Mouse (Mus musculus) lung, embryonic 15.5 days (tissue): ENCODE data around the gene Lins1. TPM values are rescaled to one million over a fixed set of nuclear protein-coding genes. Genes with fewer than 3 reads are reported as not detected.

Experiments used
- ATAC-seq: fragments of 200-750 bp; cut with Nextera tagmentation; 2 replicates; pipeline ENCODE4 v1.8.0; 2017; ENCODE audit warnings: moderate number of reproducible peaks, borderline replicate concordance; ENCODE audit not compliant: low FRiP score, low TSS enrichment; ENCODE audit errors: extremely low read depth
- H3K27ac ChIP-seq: fragments of 300-500 bp; sonication (generic); 2 replicates; pipeline ENCODE4 v1.5.1; 2015; ENCODE audit warnings: moderate library complexity, mild to moderate bottlenecking, inconsistent platforms
- H3K27me3 ChIP-seq: fragments of 300-500 bp; sonication (generic); 2 replicates; pipeline ENCODE4 v1.6.1; 2015; ENCODE audit warnings: inconsistent platforms
- H3K36me3 ChIP-seq: fragments of 300-500 bp; sonication (generic); 2 replicates; pipeline ENCODE4 v1.6.1; 2015; ENCODE audit warnings: inconsistent platforms
- H3K4me1 ChIP-seq: fragments of 300-500 bp; sonication (generic); 2 replicates; pipeline ENCODE4 v1.6.1; 2015; ENCODE audit warnings: inconsistent platforms
- H3K4me2 ChIP-seq: fragments of 300-500 bp; sonication (generic); 2 replicates; pipeline ENCODE4 v1.6.1; 2015; ENCODE audit warnings: inconsistent platforms, mild to moderate bottlenecking, moderate library complexity
- H3K4me3 ChIP-seq: fragments of 300-500 bp; sonication (generic); 2 replicates; pipeline ENCODE4 v1.5.1; 2015; ENCODE audit warnings: mild to moderate bottlenecking, inconsistent platforms
- H3K9ac ChIP-seq: fragments of 300-500 bp; sonication (generic); 2 replicates; pipeline ENCODE4 v1.6.1; 2015; ENCODE audit warnings: inconsistent platforms
- H3K9me3 ChIP-seq: fragments of 300-500 bp; sonication (generic); 2 replicates; pipeline ENCODE4 v1.6.1; 2016; ENCODE audit warnings: inconsistent platforms
- WGBS: fragments of 180-500 bp; shearing (Covaris S2); methylation state at CpG from one replicate; pipeline ENCODE4 v1.1.7; 2015; 5-methylcytosine and 5-hydroxymethylcytosine counted together
- polyA plus RNA-seq: library from polyadenylated mRNA; unstranded; fragments of >200 nt; fragmentation: Nextera tagmentation; extraction: Ambion mirVana; gene quantifications from 2 replicates; pipeline ENCODE4 v1.2.1, GENCODE M21; 2015

Lins1 gene
- 16.1 and 17.3 TPM in 2 replicates for polyA plus RNA-seq

GRCm38 (mm10) chr7:66689620-66690360 lies at the start of gene Lins1:
Lins1 (plus strand) TSS chr7:66689889.
- WGBS = under 1% methylated on average over 52 of the region's 52 CpGs
- H3K9me3 ChIP-seq = no peaks in the 10 kb centered on the region

DNA sequence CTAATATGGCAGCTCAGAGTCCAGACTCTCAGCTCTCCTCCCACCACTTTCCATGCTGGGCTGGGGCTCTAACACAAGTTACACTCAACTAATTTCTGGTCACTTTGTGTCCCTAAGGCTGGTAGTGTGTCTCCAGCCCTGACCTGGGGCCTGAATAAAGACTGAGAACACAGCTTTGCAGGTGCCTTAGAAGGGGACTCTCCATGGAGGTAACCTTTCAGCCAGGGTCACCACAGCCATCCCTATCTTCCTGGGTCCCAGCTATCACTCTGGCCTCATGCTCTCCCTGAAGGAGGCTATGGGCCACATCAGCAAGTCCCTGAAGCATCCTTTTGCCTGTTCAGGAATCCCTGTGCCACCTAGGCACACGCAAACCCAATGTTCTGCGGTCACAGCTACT lies 44.0 kb upstream of the Lins1 start:
- H3K4me2 ChIP-seq = no peak overlapping the region
- no peak overlapping the region for H3K27ac ChIP-seq
- 99% methylated on average over 2 of the region's 2 CpGs for WGBS
- ATAC-seq = no peak
- H3K27me3 ChIP-seq = no peaks in the 10 kb centered on the region
- no peak overlapping the region for H3K4me3 ChIP-seq
- H3K36me3 ChIP-seq = peaks cover 17% of the 10 kb centered on the region; the same call in 1 of the 2 replicates
- no peak overlapping the region for H3K9ac ChIP-seq
- no peaks in the 10 kb centered on the region for H3K4me1 ChIP-seq
- H3K9me3 ChIP-seq = no peaks in the 10 kb centered on the region

More at GRCm38 (mm10) chr7:66689620-66690360, at the start of gene Lins1:
- no peaks in the 10 kb centered on the region for H3K27me3 ChIP-seq
- peaks cover 6% of the 10 kb centered on the region; the same call in 1 of the 2 replicates for H3K36me3 ChIP-seq
- peak within 1 kb of the TSS; percentile 81 for H3K9ac ChIP-seq
- H3K4me2 ChIP-seq = peak within 1 kb of the TSS; percentile 85
- peaks cover 19% of the 10 kb centered on the region for H3K4me1 ChIP-seq
- peak; percentile 99 for ATAC-seq
- peak within 1 kb of the TSS; percentile 90 for H3K27ac ChIP-seq
- peak within 1 kb of the TSS; percentile 79 for H3K4me3 ChIP-seq

DNA sequence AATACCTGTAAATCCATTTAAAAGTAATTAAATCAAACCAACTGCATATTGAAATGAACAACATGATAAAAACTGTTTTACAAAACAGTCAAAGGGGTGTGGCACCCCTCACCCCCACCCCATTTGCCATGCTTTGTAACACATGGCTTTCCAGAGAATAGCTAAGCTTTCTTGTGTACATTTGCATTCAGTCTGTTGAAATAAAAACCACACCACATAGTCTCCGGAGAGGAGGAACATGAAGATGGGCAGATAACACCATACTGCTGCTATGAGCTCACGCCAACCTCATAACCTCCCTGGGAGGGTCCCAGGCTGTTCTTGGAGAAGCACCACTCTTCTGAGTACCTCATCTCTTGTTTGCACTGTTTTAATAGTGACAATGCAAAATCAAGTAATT lies 40.5 kb upstream of the Lins1 start:
- no peak overlapping the region for H3K4me2 ChIP-seq
- WGBS = 78% methylated on average over 2 of the region's 2 CpGs

GRCm38 (mm10) chr7:66650883-66651282 lies 38.8 kb upstream of the Lins1 start:
- no peaks in the 10 kb centered on the region for H3K27me3 ChIP-seq
- 68% methylated on average over 5 of the region's 5 CpGs for WGBS
- no peak for ATAC-seq
- peaks cover 23% of the 10 kb centered on the region; the same call in 1 of the 2 replicates for H3K36me3 ChIP-seq
- no peak overlapping the region for H3K4me3 ChIP-seq
- H3K9me3 ChIP-seq = no peaks in the 10 kb centered on the region
- no peaks in the 10 kb centered on the region for H3K4me1 ChIP-seq
- no peak overlapping the region for H3K4me2 ChIP-seq
- no peak overlapping the region for H3K9ac ChIP-seq
- no peak overlapping the region for H3K27ac ChIP-seq

More for the DNA sequence above, 40.5 kb upstream of the Lins1 start:
- no peaks in the 10 kb centered on the region for H3K4me1 ChIP-seq
- no peaks in the 10 kb centered on the region for H3K27me3 ChIP-seq
- H3K9me3 ChIP-seq = no peaks in the 10 kb centered on the region
- no peak overlapping the region for H3K27ac ChIP-seq
- ATAC-seq = no peak
- H3K36me3 ChIP-seq = peaks cover 17% of the 10 kb centered on the region; the same call in 1 of the 2 replicates
- H3K4me3 ChIP-seq = no peak overlapping the region
- no peak overlapping the region for H3K9ac ChIP-seq

DNA sequence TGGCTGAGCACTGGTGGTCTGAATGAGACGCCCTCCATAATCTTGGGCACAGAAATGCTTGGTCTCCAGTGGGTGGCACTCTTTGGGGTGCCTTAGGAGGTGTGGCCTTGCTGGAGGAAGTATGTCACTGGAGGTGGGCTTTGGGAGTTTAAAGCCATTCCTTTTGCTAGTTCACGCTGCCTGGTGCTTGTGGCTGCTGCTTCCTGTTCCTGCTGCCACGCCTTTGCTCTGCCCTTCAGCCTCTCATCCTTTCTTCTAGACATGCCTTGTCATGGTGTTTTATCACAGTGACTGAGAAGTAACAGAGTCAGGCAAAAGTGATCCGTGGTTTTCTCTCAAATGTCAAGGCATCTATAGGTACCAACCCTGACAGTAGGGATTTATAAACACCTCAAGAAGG lies 37.5 kb upstream of the Lins1 start:
- H3K27ac ChIP-seq = no peak overlapping the region
- no peak overlapping the region for H3K4me2 ChIP-seq
- no peak overlapping the region for H3K9ac ChIP-seq
- no peaks in the 10 kb centered on the region for H3K9me3 ChIP-seq
- peaks cover 13% of the 10 kb centered on the region; the same call in 1 of the 2 replicates for H3K36me3 ChIP-seq
- no peaks in the 10 kb centered on the region for H3K4me1 ChIP-seq
- no peak for ATAC-seq
- no peak overlapping the region for H3K4me3 ChIP-seq
- H3K27me3 ChIP-seq = no peaks in the 10 kb centered on the region
- 86% methylated on average over 4 of the region's 4 CpGs for WGBS

- Histone ChIP-seq H3K4me2 (no peak overlapping the region), H3K4me1 (no peaks in the 10 kb centered on the region), H3K27me3 (no peaks in the 10 kb centered on the region), H3K9me3 (no peaks in the 10 kb centered on the region), H3K4me3 (no peak overlapping the region), H3K36me3 (peaks cover 10% of the 10 kb centered on the region; the same call in 1 of the 2 replicates), H3K9ac (no peak overlapping the region), H3K27ac (no peak overlapping the region)
- no peak for ATAC-seq
- WGBS = 88% methylated on average over 9 of the region's 9 CpGs
Observed at GRCm38 (mm10) chr7:66653596-66653995, 36.1 kb upstream of the Lins1 start.

- H3K27ac ChIP-seq = no peak overlapping the region
- no peaks in the 10 kb centered on the region for H3K9me3 ChIP-seq
- H3K9ac ChIP-seq = no peak overlapping the region
- H3K4me3 ChIP-seq = no peak overlapping the region
- H3K27me3 ChIP-seq = no peaks in the 10 kb centered on the region
- ATAC-seq = no peak
- H3K4me2 ChIP-seq = no peak overlapping the region
- peaks cover 24% of the 10 kb centered on the region for H3K36me3 ChIP-seq
- H3K4me1 ChIP-seq = no peaks in the 10 kb centered on the region
- 87% methylated on average over 9 of the region's 9 CpGs for WGBS
Observed at GRCm38 (mm10) chr7:66655471-66655870, 34.2 kb upstream of the Lins1 start.

DNA sequence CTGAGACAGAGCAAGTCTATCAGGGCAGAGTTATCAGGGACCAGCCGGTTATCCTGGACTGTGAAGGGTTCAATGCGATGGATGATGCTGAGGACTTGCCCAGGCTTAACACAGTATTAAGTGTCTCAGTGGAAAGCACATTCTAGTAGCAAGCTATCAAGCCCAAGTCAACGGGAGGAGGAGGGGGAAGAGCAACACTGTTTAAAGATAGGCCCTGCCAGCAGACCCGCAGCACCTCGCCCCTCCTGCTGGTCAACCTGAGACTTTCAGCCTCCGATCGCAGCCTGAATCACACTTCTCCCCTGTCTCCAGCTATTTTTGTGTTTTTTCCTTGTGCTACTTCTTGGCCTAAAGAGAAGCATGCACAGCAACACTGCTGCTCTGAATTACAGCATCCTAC lies 29.4 kb upstream of the Lins1 start:
- no peaks in the 10 kb centered on the region for H3K4me1 ChIP-seq
- WGBS = 69% methylated on average over 7 of the region's 7 CpGs
- no peak overlapping the region for H3K27ac ChIP-seq
- no peak overlapping the region; the same call in 1 of the 2 replicates for H3K9ac ChIP-seq
- peaks cover 18% of the 10 kb centered on the region for H3K36me3 ChIP-seq
- H3K27me3 ChIP-seq = no peaks in the 10 kb centered on the region
- no peaks in the 10 kb centered on the region for H3K9me3 ChIP-seq
- no peak for ATAC-seq
- H3K4me3 ChIP-seq = no peak overlapping the region
- no peak overlapping the region for H3K4me2 ChIP-seq

- no peak for ATAC-seq
- Histone ChIP-seq H3K4me2 (no peak overlapping the region), H3K27ac (no peak overlapping the region), H3K27me3 (no peaks in the 10 kb centered on the region), H3K9ac (no peak overlapping the region), H3K4me1 (no peaks in the 10 kb centered on the region), H3K9me3 (no peaks in the 10 kb centered on the region), H3K4me3 (no peak overlapping the region), H3K36me3 (peaks cover 14% of the 10 kb centered on the region)
- WGBS = 74% methylated on average over 8 of the region's 8 CpGs
Observed at GRCm38 (mm10) chr7:66660972-66661371, 28.7 kb upstream of the Lins1 start.

GRCm38 (mm10) chr7:66661572-66661971 lies 28.1 kb upstream of the Lins1 start:
- H3K27ac ChIP-seq = no peak overlapping the region
- H3K4me2 ChIP-seq = peak overlapping the region; percentile 45
- H3K4me1 ChIP-seq = no peaks in the 10 kb centered on the region
- peak overlapping the region; percentile 21 for H3K4me3 ChIP-seq
- H3K36me3 ChIP-seq = peaks cover 14% of the 10 kb centered on the region
- no peak for ATAC-seq
- H3K9me3 ChIP-seq = no peaks in the 10 kb centered on the region
- WGBS = 14% methylated on average over 8 of the region's 8 CpGs
- H3K9ac ChIP-seq = no peak overlapping the region
- H3K27me3 ChIP-seq = no peaks in the 10 kb centered on the region

GRCm38 (mm10) chr7:66663548-66663947 lies 26.1 kb upstream of the Lins1 start:
- no peak overlapping the region for H3K27ac ChIP-seq
- no peak overlapping the region for H3K9ac ChIP-seq
- WGBS = 72% methylated on average over 3 of the region's 3 CpGs
- no peak overlapping the region for H3K4me3 ChIP-seq
- H3K27me3 ChIP-seq = no peaks in the 10 kb centered on the region
- no peaks in the 10 kb centered on the region for H3K4me1 ChIP-seq
- H3K36me3 ChIP-seq = peaks cover 14% of the 10 kb centered on the region
- H3K4me2 ChIP-seq = no peak overlapping the region
- no peaks in the 10 kb centered on the region for H3K9me3 ChIP-seq
- ATAC-seq = no peak

GRCm38 (mm10) chr7:66667064-66667463 lies 22.6 kb upstream of the Lins1 start:
- no peak overlapping the region for H3K9ac ChIP-seq
- no peak overlapping the region for H3K4me2 ChIP-seq
- ATAC-seq = no peak
- H3K27ac ChIP-seq = no peak overlapping the region
- no peaks in the 10 kb centered on the region for H3K27me3 ChIP-seq
- no peaks in the 10 kb centered on the region for H3K9me3 ChIP-seq
- no peaks in the 10 kb centered on the region for H3K4me1 ChIP-seq
- H3K36me3 ChIP-seq = peaks cover 20% of the 10 kb centered on the region
- H3K4me3 ChIP-seq = no peak overlapping the region
